Mouse (Mus musculus) neural tube, embryonic 14.5 days (tissue): Measurements from ENCODE around the gene Phldb1. TPM values are rescaled to one million over a fixed set of nuclear protein-coding genes. Genes with fewer than 3 reads are reported as not detected.
A peak's percentile ranks its signal among the peaks of the same experiment; 100 is the strongest.

Source experiments
- ATAC-seq: fragments of 200-750 bp; cut with Nextera tagmentation; 2 replicates; pipeline ENCODE4 v1.8.0; 2017; ENCODE audit warnings: low read depth, mild to moderate bottlenecking, moderate TSS enrichment, moderate library complexity
- H3K27ac ChIP-seq: fragments of 300-500 bp; sonication (generic); 2 replicates; pipeline ENCODE4 v1.5.1; 2014; ENCODE audit warnings: low read depth, mild to moderate bottlenecking, control low read depth, low read length, moderate library complexity, mixed read lengths
- H3K27me3 ChIP-seq: fragments of 300-500 bp; sonication (generic); 2 replicates; pipeline ENCODE4 v1.6.1; 2014; ENCODE audit warnings: low read length; ENCODE audit not compliant: control insufficient read depth, insufficient read depth
- H3K36me3 ChIP-seq: fragments of 300-500 bp; sonication (generic); 2 replicates; pipeline ENCODE4 v1.6.1; 2014; ENCODE audit warnings: low read length, mixed read lengths; ENCODE audit not compliant: control insufficient read depth, insufficient read depth
- H3K4me1 ChIP-seq: fragments of 300-500 bp; sonication (generic); 2 replicates; pipeline ENCODE4 v1.6.1; 2014; ENCODE audit warnings: low read length; ENCODE audit not compliant: control insufficient read depth, insufficient read depth
- H3K4me2 ChIP-seq: fragments of 300-500 bp; sonication (generic); 2 replicates; pipeline ENCODE4 v1.6.1; 2014; ENCODE audit warnings: mild to moderate bottlenecking, low read depth, low read length, control low read depth
- H3K4me3 ChIP-seq: fragments of 300-500 bp; sonication (generic); 2 replicates; pipeline ENCODE4 v1.5.1; 2014; ENCODE audit warnings: low read depth, low read length, control low read depth, mixed read lengths
- H3K9ac ChIP-seq: fragments of 300-500 bp; sonication (generic); replicated peaks from 2 replicates; pipeline ENCODE4 v1.6.1; 2014; ENCODE audit warnings: low read depth, mild to moderate bottlenecking, control low read depth, low read length, mixed read lengths
- H3K9me3 ChIP-seq: fragments of 300-500 bp; sonication (generic); 2 replicates; pipeline ENCODE4 v1.6.1; 2016; ENCODE audit warnings: low read length; ENCODE audit not compliant: control insufficient read depth
- WGBS: fragments of 180-500 bp; shearing (Covaris S2); extraction: QIAGEN DNeasy Blood & Tissue Kit; methylation state at CpG from one replicate; pipeline ENCODE4 v1.1.7; 2014; 5-methylcytosine and 5-hydroxymethylcytosine counted together
- polyA plus RNA-seq: library from polyadenylated mRNA; unstranded; fragments of >200 nt; fragmentation: Nextera tagmentation; extraction: Ambion mirVana; gene quantifications from 2 replicates; pipeline ENCODE4 v1.2.1, GENCODE M21; 2014

The Phldb1 gene
- polyA plus RNA-seq, 1 experiment from 2014 or later: 38.8 TPM

- Histone ChIP-seq H3K9me3 (no peaks in the 10 kb centered on the region), H3K27me3 (no peaks in the 10 kb centered on the region), H3K4me1 (peaks cover 16% of the 10 kb centered on the region), H3K27ac (no peak overlapping the region), H3K9ac (no peak overlapping the region), H3K4me2 (no peak overlapping the region), H3K4me3 (no peak overlapping the region), H3K36me3 (peaks cover 22% of the 10 kb centered on the region)
- WGBS: 28% methylated on average over 14 of the region's 14 CpGs
- peak; percentile 70; the same call in 1 of the 2 replicates for ATAC-seq
These were observed 49.4 kb downstream of the Phldb1 start for GRCm38 (mm10) chr9:44685346-44686330.

- Histone ChIP-seq H3K4me1 (peaks cover 16% of the 10 kb centered on the region), H3K4me2 (no peak overlapping the region), H3K36me3 (peaks cover 8% of the 10 kb centered on the region), H3K4me3 (no peak overlapping the region), H3K9ac (no peak overlapping the region), H3K27me3 (no peaks in the 10 kb centered on the region), H3K9me3 (no peaks in the 10 kb centered on the region), H3K27ac (no peak overlapping the region)
- no peak for ATAC-seq
- WGBS: 90% methylated on average over 8 of the region's 8 CpGs
These were observed 52.0 kb downstream of the Phldb1 start for GRCm38 (mm10) chr9:44683046-44683445.

- Histone ChIP-seq H3K27me3 (no peaks in the 10 kb centered on the region), H3K4me1 (no peaks in the 10 kb centered on the region), H3K27ac (no peak overlapping the region), H3K9ac (no peak overlapping the region), H3K4me2 (no peak overlapping the region), H3K36me3 (no peaks in the 10 kb centered on the region), H3K4me3 (no peak overlapping the region), H3K9me3 (no peaks in the 10 kb centered on the region)
- no peak for ATAC-seq
- 54% methylated on average over 5 of the region's 5 CpGs for WGBS
These were observed 55.4 kb downstream of the Phldb1 start for GRCm38 (mm10) chr9:44679565-44679964.

GRCm38 (mm10) chr9:44678288-44678871 lies 56.6 kb downstream of the Phldb1 start:
- Histone ChIP-seq H3K27me3 (no peaks in the 10 kb centered on the region), H3K4me3 (no peak overlapping the region), H3K9ac (no peak overlapping the region), H3K27ac (no peak overlapping the region), H3K4me1 (no peaks in the 10 kb centered on the region), H3K9me3 (no peaks in the 10 kb centered on the region), H3K4me2 (no peak overlapping the region), H3K36me3 (no peaks in the 10 kb centered on the region)
- no peak for ATAC-seq
- WGBS: 95% methylated on average over 2 of the region's 2 CpGs

DNA sequence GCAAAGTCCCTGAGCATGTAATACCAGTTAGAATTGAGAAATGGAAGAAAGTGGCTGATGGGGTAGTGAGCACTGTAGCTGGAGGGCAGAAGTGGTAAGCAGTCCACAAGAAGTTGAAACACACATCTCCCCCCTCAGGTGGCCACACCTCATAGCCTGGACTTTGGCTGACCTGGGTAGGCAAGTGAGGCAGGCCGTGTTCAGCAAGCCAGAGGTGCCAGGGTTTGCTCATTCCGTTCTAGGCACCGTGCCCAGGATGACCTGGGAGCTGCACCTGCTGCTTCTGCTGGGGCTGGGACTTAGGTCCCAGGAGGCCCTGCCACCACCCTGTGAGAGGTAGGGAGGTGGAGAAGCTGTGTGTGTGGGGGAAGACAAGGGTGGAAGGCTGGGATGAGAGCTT lies 62.0 kb downstream of the Phldb1 start, which contains the start of gene Treh:
Treh (plus strand) TSS at position 229 of the 400 bp plus-strand sequence.
- H3K36me3 ChIP-seq: no peaks in the 10 kb centered on the region
- ATAC-seq: no peak
- no peak within 1 kb of the TSS for H3K4me3 ChIP-seq
- no peaks in the 10 kb centered on the region for H3K27me3 ChIP-seq
- H3K27ac ChIP-seq: no peak within 1 kb of the TSS
- H3K9ac ChIP-seq: no peak within 1 kb of the TSS
- no peaks in the 10 kb centered on the region for H3K4me1 ChIP-seq
- WGBS: 79% methylated on average over 3 of the region's 3 CpGs
- H3K9me3 ChIP-seq: no peaks in the 10 kb centered on the region
- H3K4me2 ChIP-seq: no peak within 1 kb of the TSS

- Histone ChIP-seq H3K36me3 (no peaks in the 10 kb centered on the region), H3K27ac (no peak overlapping the region), H3K9me3 (no peaks in the 10 kb centered on the region), H3K4me3 (no peak overlapping the region), H3K27me3 (no peaks in the 10 kb centered on the region), H3K9ac (no peak overlapping the region), H3K4me1 (no peaks in the 10 kb centered on the region), H3K4me2 (no peak overlapping the region)
- WGBS: 70% methylated on average over 2 of the region's 2 CpGs
- ATAC-seq: no peak
These were observed 62.6 kb downstream of the Phldb1 start for GRCm38 (mm10) chr9:44672291-44672865.

DNA sequence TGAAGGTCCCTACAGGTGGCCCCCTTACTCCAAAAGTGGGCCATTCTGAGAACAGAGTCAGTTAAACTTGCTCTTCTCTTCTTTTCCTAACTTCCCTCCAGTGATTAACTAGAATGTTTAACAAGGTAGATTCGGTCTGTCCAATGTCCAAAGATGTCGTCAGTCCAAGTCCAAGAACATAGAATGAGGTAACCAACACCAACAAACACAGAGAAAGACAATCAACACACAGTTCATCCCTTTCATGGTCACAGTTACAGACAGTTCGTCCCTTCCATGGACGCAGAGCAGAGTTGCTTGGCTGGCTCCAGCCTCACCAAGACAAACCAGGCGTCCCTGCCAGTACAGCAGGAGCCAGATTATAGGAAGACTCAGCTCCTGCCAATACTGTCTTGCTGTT lies 63.6 kb downstream of the Phldb1 start:
- Histone ChIP-seq H3K4me2 (no peak overlapping the region), H3K4me1 (no peaks in the 10 kb centered on the region), H3K9me3 (no peaks in the 10 kb centered on the region), H3K36me3 (no peaks in the 10 kb centered on the region), H3K27me3 (no peaks in the 10 kb centered on the region), H3K4me3 (no peak overlapping the region), H3K27ac (no peak overlapping the region), H3K9ac (no peak overlapping the region)
- no peak for ATAC-seq
- WGBS: 96% methylated on average over 5 of the region's 5 CpGs

DNA sequence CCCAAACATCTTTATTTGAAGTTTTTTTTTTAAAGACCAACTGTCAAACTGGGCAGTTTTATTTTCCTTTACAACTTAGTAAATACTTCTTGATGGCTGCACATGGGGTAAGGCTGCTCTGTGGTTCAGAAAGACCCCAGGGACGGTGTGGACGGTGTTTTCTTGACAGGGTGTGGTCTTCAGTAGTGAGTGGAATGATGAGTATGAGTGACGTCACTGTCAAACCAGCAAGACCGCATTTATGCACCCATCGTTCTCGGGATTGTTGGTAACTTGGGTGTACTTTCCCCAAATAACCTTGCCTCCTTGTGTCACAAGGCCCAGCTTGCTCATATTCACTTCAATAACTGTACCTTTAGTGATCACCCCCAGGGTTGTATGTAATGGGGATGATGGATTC lies 71.3 kb downstream of the Phldb1 start:
- Histone ChIP-seq H3K9ac (no peak overlapping the region), H3K4me1 (no peaks in the 10 kb centered on the region)

More for the DNA sequence above, 71.3 kb downstream of the Phldb1 start:
- no peak overlapping the region for H3K27ac ChIP-seq
- no peak overlapping the region for H3K4me3 ChIP-seq
- H3K27me3 ChIP-seq: no peaks in the 10 kb centered on the region
- H3K4me2 ChIP-seq: no peak overlapping the region
- H3K9me3 ChIP-seq: no peaks in the 10 kb centered on the region
- ATAC-seq: no peak
- WGBS: 87% methylated on average over 6 of the region's 6 CpGs
- H3K36me3 ChIP-seq: no peaks in the 10 kb centered on the region
